Mouse (Mus musculus): ENCODE data around the gene Csrnp3.

Gene Csrnp3

GRCm38 (mm10) chr2:66024837-66025236 lies 179.3 kb downstream of the Csrnp3 start:
- DNase-seq, result no peak

- DNase-seq, result no peak
Measured at GRCm38 (mm10) chr2:66028812-66029211, 183.2 kb downstream of the Csrnp3 start.

GRCm38 (mm10) chr2:66034907-66035679 lies 189.5 kb downstream of the Csrnp3 start:
- DNase-seq, result no peak

GRCm38 (mm10) chr2:66040611-66041010 lies 195.0 kb downstream of the Csrnp3 start:
- no peak for DNase-seq

- no peak for DNase-seq
Measured at GRCm38 (mm10) chr2:66041203-66041916, 195.8 kb downstream of the Csrnp3 start.

GRCm38 (mm10) chr2:66041917-66042419 lies 196.4 kb downstream of the Csrnp3 start:
- no peak for DNase-seq

- no peak for DNase-seq
Measured at GRCm38 (mm10) chr2:66043441-66044404, 198.2 kb downstream of the Csrnp3 start.

- no peak for DNase-seq
Measured at GRCm38 (mm10) chr2:66044405-66045089, 199.0 kb downstream of the Csrnp3 start.

GRCm38 (mm10) chr2:66063291-66063690 lies 217.7 kb downstream of the Csrnp3 start:
- DNase-seq, result no peak

GRCm38 (mm10) chr2:66069454-66069853 lies 223.9 kb downstream of the Csrnp3 start:
- no peak for DNase-seq

- DNase-seq, result no peak
Measured at GRCm38 (mm10) chr2:66080731-66081130, 235.2 kb downstream of the Csrnp3 start.
